In the genomic region with DNA sequence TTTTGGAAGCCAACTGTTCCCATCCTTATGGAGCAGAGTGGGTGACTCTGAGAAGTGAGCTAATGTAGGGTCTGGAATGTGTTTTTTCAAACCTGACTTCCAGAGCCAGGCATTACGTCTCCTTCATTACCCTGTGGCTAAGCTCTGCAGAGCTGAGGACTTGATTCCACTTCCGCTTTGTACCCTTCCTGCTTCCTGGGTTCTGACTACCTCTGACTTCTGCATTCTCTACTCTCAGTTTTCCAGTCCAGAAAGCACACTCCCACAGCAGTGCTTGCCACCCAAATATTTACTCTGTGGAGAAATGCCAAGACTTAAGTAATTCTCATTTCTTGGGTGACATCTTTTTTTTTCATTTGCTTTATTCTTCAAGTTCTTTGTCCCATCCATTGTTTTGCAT, we compare ENCODE assay signal across 21 mouse cellular contexts.
"Had no signal": no experiment of that assay in that cellular context is flagged by ENCODE, and none has a peak within 500 bp of the region (broad histone marks: within the 10 kb centered on the region; RNA-seq: fewer than 3 reads in every experiment).

No protein-coding gene starts in this region.

- H3K4me1 ChIP-seq: intestine, embryonic 15.5 days; limb, embryonic 12.5 days; liver, embryonic 13.5 days had no signal

- DNase-seq: gastrocnemius, postnatal 36 days; heart, adult 2 months; heart, postnatal 10 days; heart, postnatal 4 days; kidney, adult 18-20 months; liver; liver, embryonic 13.5 days had no signal

- ATAC-seq: hindbrain, embryonic 16.5 days; inflammation-experienced regulatory T-cells, adult 6 months; intestine, postnatal 0 days had no signal

- H3K9ac ChIP-seq: heart, embryonic 12.5 days; hindbrain, embryonic 12.5 days; hindbrain, embryonic 14.5 days; intestine, embryonic 15.5 days; limb, embryonic 12.5 days; liver, embryonic 13.5 days had no signal

- H3K4me2 ChIP-seq: heart, embryonic 12.5 days; hindbrain, embryonic 12.5 days; hindbrain, embryonic 14.5 days; intestine, embryonic 15.5 days; limb, embryonic 12.5 days; liver, embryonic 11.5 days; liver, embryonic 13.5 days had no signal

- H3K27me3 ChIP-seq: heart, embryonic 12.5 days; hindbrain, embryonic 12.5 days; intestine, embryonic 15.5 days; limb, embryonic 12.5 days; liver, embryonic 13.5 days had no signal

- H3K9me3 ChIP-seq: heart, embryonic 12.5 days; hindbrain, embryonic 10.5 days; hindbrain, embryonic 12.5 days; intestine, embryonic 15.5 days; limb, embryonic 10.5 days; limb, embryonic 12.5 days; liver, embryonic 13.5 days had no signal

- H3K4me3 ChIP-seq: heart, adult 2 months; heart, embryonic 12.5 days; hindbrain, embryonic 10.5 days; hindbrain, embryonic 12.5 days; intestine, embryonic 15.5 days; layer of hippocampus, adult 2 months; left cerebral cortex, adult 2 months; limb, embryonic 10.5 days; limb, embryonic 12.5 days; liver, embryonic 13.5 days had no signal

- H3K36me3 ChIP-seq: hindbrain, embryonic 12.5 days; intestine, embryonic 15.5 days; liver, embryonic 13.5 days had no signal

- H3K27ac ChIP-seq: heart, adult 2 months; hindbrain, embryonic 10.5 days; hindbrain, embryonic 12.5 days; hindbrain, embryonic 14.5 days; intestine, embryonic 15.5 days; kidney, postnatal 0 days; layer of hippocampus, adult 2 months; left cerebral cortex, adult 2 months; limb, embryonic 10.5 days; limb, embryonic 12.5 days; liver, embryonic 13.5 days had no signal
